Mouse (Mus musculus) cortical plate, adult 2 months (tissue): ENCODE measurements around the gene Fpgs.

ENCODE experiments used
- CTCF ChIP-seq: fragments of 200-500 bp; IDR thresholded peaks from 2 replicates; pipeline ENCODE4 v1.5.1; 2011; ENCODE audit warnings: mild to moderate bottlenecking, control low read depth, low read length; ENCODE audit not compliant: insufficient read depth; ENCODE audit errors: extremely low read depth
- POLR2A ChIP-seq: fragments of 200-500 bp; IDR thresholded peaks from 2 replicates; pipeline ENCODE4 v1.6.1; 2011; ENCODE audit warnings: mild to moderate bottlenecking, low read length, control low read depth; ENCODE audit not compliant: insufficient read depth; ENCODE audit errors: extremely low read depth

GRCm38 (mm10) chr2:32714117-32714986 is 10.4 kb upstream of the Fpgs start:
- TF ChIP-seq POLR2A (no peak), CTCF (no peak)
